Mouse (Mus musculus) forebrain, embryonic 16.5 days (tissue): ENCODE measurements around the gene Tmem204. TPM values are rescaled to one million over a fixed set of nuclear protein-coding genes. Genes with fewer than 3 reads are reported as not detected.

Experiments
- ATAC-seq: fragments of 200-750 bp; cut with Nextera tagmentation; 2 replicates; pipeline ENCODE4 v1.8.0; 2017; ENCODE audit warnings: mild to moderate bottlenecking, moderate library complexity
- H3K27ac ChIP-seq: fragments of 300-500 bp; sonication (generic); 2 replicates; pipeline ENCODE4 v1.5.1; 2014; ENCODE audit warnings: low read length, control low read depth
- H3K27me3 ChIP-seq: fragments of 300-500 bp; sonication (generic); replicated peaks from 2 replicates; pipeline ENCODE4 v1.6.1; 2014; ENCODE audit warnings: low read length; ENCODE audit not compliant: control insufficient read depth, insufficient read depth
- H3K36me3 ChIP-seq: fragments of 300-500 bp; sonication (generic); 2 replicates; pipeline ENCODE4 v1.6.1; 2014; ENCODE audit not compliant: control insufficient read depth, insufficient read depth
- H3K4me1 ChIP-seq: fragments of 300-500 bp; sonication (generic); replicated peaks from 2 replicates; pipeline ENCODE4 v1.6.1; 2014; ENCODE audit warnings: low read length; ENCODE audit not compliant: control insufficient read depth, insufficient read depth
- H3K4me2 ChIP-seq: fragments of 300-500 bp; sonication (generic); 2 replicates; pipeline ENCODE4 v1.6.1; 2014; ENCODE audit warnings: mild to moderate bottlenecking, low read length, control low read depth
- H3K4me3 ChIP-seq: fragments of 300-500 bp; sonication (generic); replicated peaks from 2 replicates; pipeline ENCODE4 v1.5.1; 2014; ENCODE audit warnings: mild to moderate bottlenecking, low read length, control low read depth
- H3K9ac ChIP-seq: fragments of 300-500 bp; sonication (generic); replicated peaks from 2 replicates; pipeline ENCODE4 v1.6.1; 2014; ENCODE audit warnings: low read depth, low read length, control low read depth
- H3K9me3 ChIP-seq: fragments of 300-500 bp; sonication (generic); 2 replicates; pipeline ENCODE4 v1.6.1; 2016; ENCODE audit warnings: low read length; ENCODE audit not compliant: control insufficient read depth
- WGBS: fragments of 180-500 bp; shearing (Covaris S2); extraction: QIAGEN DNeasy Blood & Tissue Kit; methylation state at CpG from one replicate; pipeline ENCODE4 v1.1.7; 2014; 5-methylcytosine and 5-hydroxymethylcytosine counted together
- polyA plus RNA-seq: library from polyadenylated mRNA; unstranded; fragments of >200 nt; fragmentation: Nextera tagmentation; extraction: Ambion mirVana; gene quantifications from 2 replicates; pipeline ENCODE4 v1.2.1, GENCODE M21; 2015

Gene Tmem204
- polyA plus RNA-seq, 1 experiment from 2014 or later = 12.5 TPM

- no peaks in the 10 kb centered on the region for H3K9me3 ChIP-seq
- peaks cover 22% of the 10 kb centered on the region for H3K4me1 ChIP-seq
- H3K27ac ChIP-seq = peak overlapping the region; percentile 86
- H3K4me2 ChIP-seq = peak overlapping the region; percentile 99
- peak; percentile 24 for ATAC-seq
- H3K9ac ChIP-seq = peak overlapping the region; percentile 80
- no peaks in the 10 kb centered on the region for H3K36me3 ChIP-seq
- 12% methylated on average over 23 of the region's 23 CpGs for WGBS
- no peaks in the 10 kb centered on the region for H3K27me3 ChIP-seq
- peak overlapping the region; percentile 78 for H3K4me3 ChIP-seq
Observed at GRCm38 (mm10) chr17:25114908-25115645, 31.7 kb upstream of the Tmem204 start.

GRCm38 (mm10) chr17:25112423-25112810 is 29.0 kb upstream of the Tmem204 start:
- peak overlapping the region; percentile 0; the same call in 1 of the 2 replicates for H3K4me2 ChIP-seq
- peaks cover 3% of the 10 kb centered on the region; the same call in 1 of the 2 replicates for H3K36me3 ChIP-seq
- no peak overlapping the region for H3K9ac ChIP-seq
- 74% methylated on average over 3 of the region's 3 CpGs for WGBS
- no peaks in the 10 kb centered on the region for H3K9me3 ChIP-seq
- peak overlapping the region; percentile 83 for H3K27ac ChIP-seq
- peaks cover 22% of the 10 kb centered on the region for H3K4me1 ChIP-seq
- ATAC-seq = no peak
- no peak overlapping the region for H3K4me3 ChIP-seq
- no peaks in the 10 kb centered on the region for H3K27me3 ChIP-seq

GRCm38 (mm10) chr17:25111739-25112422 is 28.5 kb upstream of the Tmem204 start:
- peak overlapping the region; percentile 0; the same call in 1 of the 2 replicates for H3K4me2 ChIP-seq
- H3K27ac ChIP-seq = peak overlapping the region; percentile 83
- WGBS = 69% methylated on average over 8 of the region's 8 CpGs
- H3K9ac ChIP-seq = no peak overlapping the region
- peaks cover 3% of the 10 kb centered on the region; the same call in 1 of the 2 replicates for H3K36me3 ChIP-seq
- no peak overlapping the region for H3K4me3 ChIP-seq
- ATAC-seq = peak; percentile 56
- no peaks in the 10 kb centered on the region for H3K27me3 ChIP-seq
- peaks cover 22% of the 10 kb centered on the region for H3K4me1 ChIP-seq
- no peaks in the 10 kb centered on the region for H3K9me3 ChIP-seq

- no peak overlapping the region for H3K9ac ChIP-seq
- peaks cover 5% of the 10 kb centered on the region; the same call in 1 of the 2 replicates for H3K36me3 ChIP-seq
- no peak for ATAC-seq
- H3K4me3 ChIP-seq = no peak overlapping the region
- no peak overlapping the region for H3K4me2 ChIP-seq
- peaks cover 19% of the 10 kb centered on the region for H3K4me1 ChIP-seq
- peak overlapping the region; percentile 50; the same call in 1 of the 2 replicates for H3K27ac ChIP-seq
- H3K9me3 ChIP-seq = no peaks in the 10 kb centered on the region
- 91% methylated on average over 5 of the region's 5 CpGs for WGBS
- H3K27me3 ChIP-seq = no peaks in the 10 kb centered on the region
Observed at GRCm38 (mm10) chr17:25111220-25111619, 27.8 kb upstream of the Tmem204 start.

- H3K36me3 ChIP-seq = peaks cover 7% of the 10 kb centered on the region; the same call in 1 of the 2 replicates
- ATAC-seq = no peak
- no peak overlapping the region for H3K4me2 ChIP-seq
- WGBS = 94% methylated on average over 5 of the region's 6 CpGs
- H3K4me1 ChIP-seq = peaks cover 17% of the 10 kb centered on the region
- H3K4me3 ChIP-seq = no peak overlapping the region
- H3K27ac ChIP-seq = no peak overlapping the region
- H3K27me3 ChIP-seq = no peaks in the 10 kb centered on the region
- no peak overlapping the region for H3K9ac ChIP-seq
- no peaks in the 10 kb centered on the region for H3K9me3 ChIP-seq
Observed at GRCm38 (mm10) chr17:25110590-25110989, 27.2 kb upstream of the Tmem204 start.

GRCm38 (mm10) chr17:25109578-25109977 is 26.2 kb upstream of the Tmem204 start:
- 81% methylated on average over 2 of the region's 2 CpGs for WGBS
- ATAC-seq = no peak
- peaks cover 11% of the 10 kb centered on the region for H3K36me3 ChIP-seq

GRCm38 (mm10) chr17:25107786-25108185 is 24.4 kb upstream of the Tmem204 start:
- Histone ChIP-seq H3K9ac (no peak overlapping the region), H3K27me3 (no peaks in the 10 kb centered on the region), H3K9me3 (no peaks in the 10 kb centered on the region), H3K4me3 (no peak overlapping the region), H3K36me3 (peaks cover 24% of the 10 kb centered on the region), H3K27ac (no peak overlapping the region), H3K4me1 (peaks cover 8% of the 10 kb centered on the region; the same call in 1 of the 2 replicates), H3K4me2 (no peak overlapping the region)
- no peak for ATAC-seq
- 90% methylated on average over 7 of the region's 16 CpGs for WGBS

More at GRCm38 (mm10) chr17:25109578-25109977, 26.2 kb upstream of the Tmem204 start:
- no peak overlapping the region for H3K27ac ChIP-seq
- H3K4me3 ChIP-seq = no peak overlapping the region
- no peak overlapping the region for H3K4me2 ChIP-seq
- peaks cover 11% of the 10 kb centered on the region for H3K4me1 ChIP-seq
- no peak overlapping the region for H3K9ac ChIP-seq
- H3K27me3 ChIP-seq = no peaks in the 10 kb centered on the region
- no peaks in the 10 kb centered on the region for H3K9me3 ChIP-seq

GRCm38 (mm10) chr17:25101338-25101737 is 17.9 kb upstream of the Tmem204 start:
- Histone ChIP-seq H3K4me1 (no peaks in the 10 kb centered on the region), H3K9me3 (no peaks in the 10 kb centered on the region), H3K4me2 (no peak overlapping the region), H3K9ac (no peak overlapping the region), H3K4me3 (no peak overlapping the region), H3K27ac (no peak overlapping the region), H3K27me3 (no peaks in the 10 kb centered on the region), H3K36me3 (peaks cover 36% of the 10 kb centered on the region)
- WGBS = 90% methylated on average over 11 of the region's 11 CpGs
- ATAC-seq = no peak

GRCm38 (mm10) chr17:25100052-25100451 is 16.7 kb upstream of the Tmem204 start:
- H3K4me1 ChIP-seq = no peaks in the 10 kb centered on the region
- no peak for ATAC-seq

More at GRCm38 (mm10) chr17:25100052-25100451, 16.7 kb upstream of the Tmem204 start:
- Histone ChIP-seq H3K27ac (no peak overlapping the region), H3K4me2 (no peak overlapping the region), H3K9me3 (no peaks in the 10 kb centered on the region), H3K9ac (no peak overlapping the region), H3K27me3 (no peaks in the 10 kb centered on the region), H3K36me3 (peaks cover 34% of the 10 kb centered on the region), H3K4me3 (no peak overlapping the region)
- 93% methylated on average over 6 of the region's 6 CpGs for WGBS
